Mouse (Mus musculus) lung, adult 2 months (tissue): ENCODE results near the gene Mgat4a. TPM values are rescaled to one million over a fixed set of nuclear protein-coding genes. Genes with fewer than 3 reads are reported as not detected.

Experiments used
- DNase-seq: peaks from one replicate; pipeline ENCODE4 v3.0.0; 2022
- H3K4me1 ChIP-seq: fragments of 200-500 bp; 2 replicates; pipeline ENCODE4 v1.6.1; 2011; ENCODE audit warnings: low read length; ENCODE audit not compliant: control insufficient read depth, insufficient read depth
- H3K4me3 ChIP-seq: fragments of 200-500 bp; replicated peaks from 2 replicates; pipeline ENCODE3; 2011; ENCODE audit warnings: low read depth, mild to moderate bottlenecking, control low read depth, low read length; ENCODE audit errors: extremely low read depth
- CTCF ChIP-seq: fragments of 200-500 bp; IDR thresholded peaks from 2 replicates; pipeline ENCODE4 v1.5.1; 2011; ENCODE audit warnings: mild to moderate bottlenecking, low read length, control low read depth; ENCODE audit not compliant: insufficient read depth
- POLR2A ChIP-seq: fragments of 200-500 bp; IDR thresholded peaks from 2 replicates; pipeline ENCODE4 v1.6.1; 2011; ENCODE audit warnings: low read depth, mild to moderate bottlenecking, control low read depth, low read length, borderline replicate concordance; ENCODE audit errors: extremely low read depth
- WGBS: fragments of 180-500 bp; shearing (Covaris S2); methylation state at CpG from one replicate; pipeline ENCODE4 v1.1.7; 2018; 5-methylcytosine and 5-hydroxymethylcytosine counted together
- polyA plus RNA-seq: library from polyadenylated mRNA; depleted of rRNA; stranded (reverse); fragments of >200 nt; gene quantifications from 2 replicates; pipeline ENCODE4 v1.2.3, GENCODE M21; 2012

Mgat4a gene
- polyA plus RNA-seq, 1 experiment = 4.2 TPM

- H3K4me3 ChIP-seq = no peak overlapping the region
- TF ChIP-seq POLR2A (no peak), CTCF (no peak)
- DNase-seq = no peak
- 75% methylated on average over 4 of the region's 4 CpGs for WGBS
- H3K4me1 ChIP-seq = peaks cover 4% of the 10 kb centered on the region; the same call in 1 of the 2 replicates
These were observed 22.0 kb downstream of the Mgat4a start for GRCm38 (mm10) chr1:37518791-37519190.

DNA sequence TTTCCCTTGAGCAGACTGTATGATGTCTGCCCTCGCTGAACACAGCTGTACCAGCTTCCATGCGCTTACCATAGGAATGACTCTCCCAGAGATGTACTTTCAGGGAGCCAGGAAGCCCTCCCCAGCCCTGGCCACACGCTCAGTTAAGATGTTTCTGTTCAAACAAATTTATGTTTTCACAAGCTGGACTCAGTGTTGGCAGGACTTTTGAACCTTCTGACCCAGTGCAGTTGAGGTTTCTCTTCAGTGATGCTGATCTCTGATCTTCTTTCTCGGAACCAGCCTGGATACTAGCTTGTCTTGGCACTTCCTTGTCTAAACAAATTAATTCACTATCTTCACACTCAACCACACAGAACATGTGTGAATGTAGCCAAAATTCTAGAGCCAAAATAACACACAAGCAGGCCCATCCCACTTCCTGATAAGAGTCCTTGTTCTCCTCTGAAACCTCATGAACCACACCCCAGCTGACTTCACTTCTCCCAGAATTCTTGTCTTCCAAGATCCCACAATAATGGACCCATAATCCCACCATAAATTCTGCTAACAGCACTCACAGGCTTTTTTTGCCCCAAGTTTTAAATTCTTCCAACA is 22.6 kb downstream of the Mgat4a start:
- DNase-seq = no peak
- peaks cover 4% of the 10 kb centered on the region; the same call in 1 of the 2 replicates for H3K4me1 ChIP-seq
- no peak overlapping the region for H3K4me3 ChIP-seq
- 37% methylated on average over 4 of the region's 4 CpGs for WGBS
- TF ChIP-seq CTCF = no peak
- no peak for TF ChIP-seq POLR2A

- TF ChIP-seq POLR2A (no peak), CTCF (no peak)
- DNase-seq = no peak
- H3K4me1 ChIP-seq = peaks cover 6% of the 10 kb centered on the region; the same call in 1 of the 2 replicates
- WGBS = 64% methylated on average over 2 of the region's 2 CpGs
- no peak overlapping the region for H3K4me3 ChIP-seq
These were observed 27.8 kb downstream of the Mgat4a start for GRCm38 (mm10) chr1:37512961-37513431.

- H3K4me3 ChIP-seq = no peak overlapping the region
- 27% methylated on average over 5 of the region's 5 CpGs for WGBS
- DNase-seq = no peak
- H3K4me1 ChIP-seq = peaks cover 2% of the 10 kb centered on the region; the same call in 1 of the 2 replicates
- no peak for TF ChIP-seq CTCF
- TF ChIP-seq POLR2A = no peak
These were observed 28.6 kb downstream of the Mgat4a start for GRCm38 (mm10) chr1:37512109-37512640.

DNA sequence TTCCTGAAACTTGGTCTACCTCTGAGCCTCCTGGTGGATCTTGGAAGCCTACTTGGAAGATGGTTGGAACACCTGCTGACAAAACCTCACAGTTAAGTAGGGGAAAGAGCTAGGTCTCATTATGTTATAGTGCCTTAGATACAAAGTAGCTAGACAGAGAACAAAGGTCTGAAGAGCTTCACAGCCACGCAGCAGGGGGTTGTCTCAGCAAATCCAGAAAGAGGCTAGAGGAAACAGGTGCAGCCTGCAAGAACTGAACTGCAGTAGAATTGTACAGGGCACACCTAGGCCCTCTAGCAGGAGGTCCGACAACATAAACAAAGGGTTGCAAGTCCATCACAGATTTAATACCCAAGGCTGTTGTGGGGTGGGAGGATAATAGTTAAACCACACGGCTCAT is 30.6 kb downstream of the Mgat4a start:
- DNase-seq = no peak
- WGBS = 82% methylated on average over 3 of the region's 3 CpGs
- no peak overlapping the region for H3K4me3 ChIP-seq
- 0 out of 2 replicates have a peak, but pooled peaks cover 2% of the 10 kb centered on the region for H3K4me1 ChIP-seq
- no peak for TF ChIP-seq CTCF
- TF ChIP-seq POLR2A = no peak

DNA sequence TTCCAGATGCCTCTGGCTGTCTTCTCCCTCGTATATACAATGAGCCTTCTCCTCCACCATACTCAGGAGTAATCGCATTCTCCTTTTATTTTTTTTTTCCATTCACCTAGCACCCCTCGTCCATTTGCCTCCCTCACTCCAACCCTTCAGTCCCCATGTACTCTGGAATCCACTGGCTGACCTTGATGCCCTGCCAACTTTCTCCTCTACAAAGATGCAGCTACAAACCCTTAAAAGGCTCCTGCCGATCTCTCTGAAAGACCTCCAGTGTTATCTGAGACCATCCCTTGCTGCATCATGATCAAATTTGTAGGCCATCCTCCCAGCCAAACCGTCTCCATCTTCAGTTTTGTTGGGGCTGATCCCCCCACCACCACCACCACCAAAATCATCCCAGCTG is 31.4 kb downstream of the Mgat4a start:
- Histone ChIP-seq H3K4me3 (no peak overlapping the region), H3K4me1 (0 out of 2 replicates have a peak, but pooled peaks cover 2% of the 10 kb centered on the region)
- WGBS = 75% methylated on average over 5 of the region's 5 CpGs
- DNase-seq = no peak
- TF ChIP-seq CTCF (no peak), POLR2A (no peak)

- H3K4me1 ChIP-seq = no peaks in the 10 kb centered on the region
- 79% methylated on average over 9 of the region's 9 CpGs for WGBS
- TF ChIP-seq CTCF = no peak
- no peak for TF ChIP-seq POLR2A
- no peak overlapping the region for H3K4me3 ChIP-seq
- DNase-seq = no peak
These were observed 35.5 kb downstream of the Mgat4a start for GRCm38 (mm10) chr1:37505348-37505730.

GRCm38 (mm10) chr1:37504716-37505347 is 36.0 kb downstream of the Mgat4a start:
- WGBS = 52% methylated on average over 10 of the region's 10 CpGs
- no peak for TF ChIP-seq CTCF
- TF ChIP-seq POLR2A = no peak
- Histone ChIP-seq H3K4me1 (no peaks in the 10 kb centered on the region), H3K4me3 (no peak overlapping the region)
- no peak for DNase-seq

DNA sequence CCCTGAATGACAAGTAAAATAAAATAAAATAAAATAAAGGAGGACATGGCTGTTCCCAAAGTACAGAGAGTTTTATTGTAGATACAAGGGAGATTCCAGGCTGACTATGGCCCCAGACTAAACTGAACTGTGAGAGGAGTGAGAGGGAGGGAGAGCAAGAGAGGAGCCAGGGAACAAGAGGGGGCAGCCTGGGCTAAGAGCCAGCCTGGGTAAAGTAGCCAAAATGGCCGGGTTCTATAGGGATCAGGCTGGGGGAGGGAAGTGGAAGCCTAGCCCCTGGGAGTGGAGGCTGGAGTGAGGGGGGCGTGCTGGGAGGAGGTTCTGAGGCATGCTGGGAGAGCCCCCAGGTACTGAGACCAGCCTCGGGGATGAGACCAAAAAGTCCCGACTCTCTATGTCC is 37.2 kb downstream of the Mgat4a start:
- H3K4me1 ChIP-seq = no peaks in the 10 kb centered on the region
- DNase-seq = no peak
- 60% methylated on average over 4 of the region's 4 CpGs for WGBS
- H3K4me3 ChIP-seq = no peak overlapping the region
- TF ChIP-seq POLR2A (no peak), CTCF (no peak)
